Mouse (Mus musculus): Measurements from ENCODE around the gene Cd8b1. TPM values are rescaled to one million over a fixed set of nuclear protein-coding genes. Genes with fewer than 3 reads are reported as not detected.

Cd8b1 gene
- polyA plus RNA-seq, 1 experiment from 2014 or later, result 1,203 TPM

GRCm38 (mm10) chr6:71348006-71348405, 25.4 kb downstream of the Cd8b1 start:
- DNase-seq (ENCODE audit: low spot score), result peak; percentile 28

- DNase-seq (ENCODE audit: low spot score), result peak; percentile 75
These were observed 28.6 kb downstream of the Cd8b1 start for GRCm38 (mm10) chr6:71351201-71351600.

- peak; percentile 45 for DNase-seq (ENCODE audit: low spot score)
These were observed 29.6 kb downstream of the Cd8b1 start for GRCm38 (mm10) chr6:71352201-71352600.

GRCm38 (mm10) chr6:71352866-71353427, 30.4 kb downstream of the Cd8b1 start:
- peak; percentile 52 for DNase-seq (ENCODE audit: low spot score)

- DNase-seq (ENCODE audit: low spot score), result peak; percentile 85
These were observed 31.1 kb downstream of the Cd8b1 start for GRCm38 (mm10) chr6:71353722-71354121.

- DNase-seq (ENCODE audit: low spot score), result peak; percentile 77
These were observed 34.9 kb downstream of the Cd8b1 start for GRCm38 (mm10) chr6:71357493-71357892.

GRCm38 (mm10) chr6:71360221-71360620, 37.6 kb downstream of the Cd8b1 start:
- no peak for DNase-seq (ENCODE audit: low spot score)

- peak; percentile 83 for DNase-seq (ENCODE audit: low spot score)
These were observed 38.2 kb downstream of the Cd8b1 start for GRCm38 (mm10) chr6:71360751-71361150.

- DNase-seq (ENCODE audit: low spot score), result no peak
These were observed 38.6 kb downstream of the Cd8b1 start for GRCm38 (mm10) chr6:71361156-71361670.

- no peak for DNase-seq (ENCODE audit: low spot score)
These were observed 41.4 kb downstream of the Cd8b1 start for GRCm38 (mm10) chr6:71363995-71364394.

- peak; percentile 96 for DNase-seq (ENCODE audit: low spot score)
These were observed 46.8 kb downstream of the Cd8b1 start for GRCm38 (mm10) chr6:71369416-71369815.

- peak; percentile 85 for DNase-seq (ENCODE audit: low spot score)
These were observed 48.6 kb downstream of the Cd8b1 start for GRCm38 (mm10) chr6:71371085-71371605.

- no peak for DNase-seq (ENCODE audit: low spot score)
These were observed 49.6 kb downstream of the Cd8b1 start for GRCm38 (mm10) chr6:71372041-71372720.

- peak; percentile 89 for DNase-seq (ENCODE audit: low spot score)
These were observed 50.7 kb downstream of the Cd8b1 start, which contains the start of gene Cd8a for GRCm38 (mm10) chr6:71373249-71373775. Gene Cd8a (plus strand): TSS chr6:71373427.

- peak; percentile 45 for DNase-seq (ENCODE audit: low spot score)
These were observed 51.8 kb downstream of the Cd8b1 start for GRCm38 (mm10) chr6:71374311-71374829.

GRCm38 (mm10) chr6:71374921-71375320, 52.3 kb downstream of the Cd8b1 start:
- peak; percentile 59 for DNase-seq (ENCODE audit: low spot score)

GRCm38 (mm10) chr6:71376711-71377110, 54.1 kb downstream of the Cd8b1 start:
- DNase-seq (ENCODE audit: low spot score), result peak; percentile 65

GRCm38 (mm10) chr6:71381654-71382053, 59.1 kb downstream of the Cd8b1 start:
- DNase-seq (ENCODE audit: low spot score), result peak; percentile 26
